Mouse (Mus musculus) ovary, postnatal 14 days (tissue): ENCODE measurements around the gene Ces1h.
A peak's percentile ranks its signal among the peaks of the same experiment; 100 is the strongest.

ENCODE experiments used
- DNase-seq: peaks from one replicate; pipeline ENCODE4 v3.0.0; 2022; ENCODE audit warnings: low spot score

Ces1h gene

GRCm38 (mm10) chr8:93379625-93380024 lies at the start of gene Ces1h:
Gene Ces1h, minus strand, starts transcription at chr8:93379725.
- no peak for DNase-seq

GRCm38 (mm10) chr8:93427195-93427594 lies 47.7 kb upstream of the Ces1h start:
- no peak for DNase-seq

DNA sequence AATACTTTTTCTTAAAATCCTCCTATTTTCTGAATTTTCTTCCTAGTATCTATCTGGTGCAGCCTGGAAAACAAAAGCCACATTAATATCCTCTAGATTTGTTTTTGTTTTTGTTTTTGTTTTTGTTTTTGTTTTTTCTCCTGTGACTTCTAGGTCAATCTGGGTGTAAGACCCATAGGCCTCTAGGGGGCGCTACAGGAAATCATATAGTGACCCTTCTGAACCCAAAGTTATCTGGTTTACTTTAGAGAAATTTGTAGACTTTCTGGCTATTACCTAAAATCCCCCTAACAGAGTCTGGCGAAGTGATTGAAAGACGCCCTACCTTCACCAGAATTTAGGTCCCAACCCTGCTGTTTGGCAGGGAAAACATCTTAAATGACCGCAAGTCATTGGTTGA lies 35.9 kb upstream of the Ces1h start:
- DNase-seq = no peak

- DNase-seq = no peak
Measured at GRCm38 (mm10) chr8:93408830-93409229, 29.3 kb upstream of the Ces1h start.

GRCm38 (mm10) chr8:93399698-93400097 lies 20.2 kb upstream of the Ces1h start:
- no peak for DNase-seq

DNA sequence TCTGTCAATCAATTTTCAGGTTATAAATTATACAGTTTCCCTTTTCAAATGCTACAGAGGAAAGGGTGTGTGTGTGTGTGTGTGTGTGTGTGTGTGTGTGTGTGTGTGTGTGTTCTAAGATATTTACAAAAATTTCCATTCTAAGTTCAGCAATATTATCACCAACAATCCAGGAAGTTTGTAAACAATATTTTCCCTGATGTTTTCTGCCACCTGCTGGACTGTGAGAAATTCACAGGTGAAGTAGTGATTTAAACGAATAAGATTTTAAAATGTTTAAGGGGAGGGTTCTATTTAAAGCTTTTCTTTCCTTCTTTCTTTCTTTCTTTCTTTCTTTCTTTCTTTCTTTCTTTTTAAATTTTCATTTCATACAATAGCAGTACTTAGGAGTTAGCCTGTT lies 18.5 kb upstream of the Ces1h start:
- DNase-seq = peak; percentile 5

DNA sequence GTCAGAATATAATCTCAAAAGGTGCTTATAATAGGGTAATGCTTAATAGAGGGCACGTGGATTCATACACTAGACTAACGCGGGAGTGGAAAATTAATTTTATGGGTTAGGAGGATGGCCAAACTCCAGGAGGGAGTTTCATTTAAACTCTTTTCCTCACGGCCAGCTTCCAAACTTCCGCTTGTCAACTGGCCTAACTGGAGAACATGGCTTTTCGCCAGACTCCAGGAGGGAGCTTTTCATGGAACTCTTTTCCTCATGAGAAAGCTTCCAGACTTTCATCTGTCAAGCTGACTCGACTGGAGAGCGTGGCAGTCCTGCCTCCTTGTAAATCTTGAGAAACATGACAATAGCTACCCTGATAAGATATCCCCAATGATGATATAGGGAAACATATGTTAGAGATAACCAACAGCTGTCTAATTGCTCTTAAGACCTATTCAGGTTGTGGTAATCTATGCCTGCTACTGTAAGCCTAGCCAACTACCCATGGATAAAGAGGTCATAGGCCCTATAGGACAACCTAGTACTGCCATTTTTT lies 14.6 kb upstream of the Ces1h start:
- DNase-seq = peak; percentile 7

GRCm38 (mm10) chr8:93369481-93369880 lies 10.0 kb downstream of the Ces1h start:
- no peak for DNase-seq

GRCm38 (mm10) chr8:93360113-93360512 lies 19.4 kb downstream of the Ces1h start:
- no peak for DNase-seq

- DNase-seq = no peak
Measured at GRCm38 (mm10) chr8:93339531-93339930, 40.0 kb downstream of the Ces1h start.

- no peak for DNase-seq
Measured at GRCm38 (mm10) chr8:93337207-93337606, 42.3 kb downstream of the Ces1h start, which contains the start of gene Ces1g. Gene Ces1g, minus strand, starts transcription at chr8:93337308.

GRCm38 (mm10) chr8:93332703-93333102 lies 46.8 kb downstream of the Ces1h start:
- DNase-seq = no peak

DNA sequence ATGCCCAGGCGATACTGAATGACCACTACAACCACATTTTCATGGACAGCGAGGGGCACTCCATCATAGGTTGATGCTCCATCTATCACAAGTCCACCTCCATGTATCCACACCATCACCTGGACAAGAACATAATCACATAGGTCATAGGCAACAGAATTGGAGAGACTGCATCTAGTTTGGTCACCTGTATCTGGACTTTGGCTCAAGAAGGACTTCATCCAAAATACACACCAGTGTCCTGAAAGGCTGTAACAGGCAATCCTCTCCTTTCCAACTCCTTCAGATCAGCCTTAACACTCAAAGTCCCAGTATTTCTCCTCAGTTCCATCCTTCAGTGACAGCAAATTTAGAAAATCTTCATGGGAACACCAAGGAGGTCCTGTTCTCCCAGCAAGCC lies 48.4 kb downstream of the Ces1h start:
- DNase-seq = no peak

GRCm38 (mm10) chr8:93325123-93325522 lies 54.4 kb downstream of the Ces1h start:
- DNase-seq = no peak

DNA sequence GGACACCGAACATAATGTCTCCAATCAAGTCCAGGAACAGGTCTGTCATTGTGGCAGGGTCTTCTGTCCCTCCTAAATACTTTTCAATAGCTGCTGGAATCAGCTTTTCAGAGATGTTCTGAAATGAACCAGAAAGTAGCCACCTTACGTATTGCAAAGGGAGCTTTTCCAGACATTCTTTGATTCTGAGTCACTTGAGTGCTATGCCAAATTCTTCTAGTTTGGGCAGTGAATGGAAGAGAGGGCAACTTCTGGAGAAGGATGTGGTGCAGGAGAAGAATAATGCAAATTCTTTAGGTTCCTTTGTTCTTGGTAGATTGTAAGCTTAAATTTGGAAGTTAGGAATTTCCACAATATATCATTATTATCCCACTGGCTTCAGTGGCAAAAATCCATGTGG lies 62.5 kb downstream of the Ces1h start:
- DNase-seq = no peak

- DNase-seq = no peak
Measured at GRCm38 (mm10) chr8:93315557-93315956, 64.0 kb downstream of the Ces1h start.
